Mouse (Mus musculus) liver, postnatal 0 days (tissue): ENCODE measurements around the gene Ndufa6. TPM values are rescaled to one million over a fixed set of nuclear protein-coding genes. Genes with fewer than 3 reads are reported as not detected.

Source experiments
- ATAC-seq: fragments of 200-750 bp; cut with Nextera tagmentation; 2 replicates; pipeline ENCODE4 v1.8.0; 2017; ENCODE audit warnings: mild to moderate bottlenecking, moderate library complexity
- DNase-seq: peaks from one replicate; pipeline ENCODE4 v3.0.0-alpha.2; 2016
- H3K27ac ChIP-seq: fragments of 300-500 bp; sonication (generic); 2 replicates; pipeline ENCODE4 v1.5.1; 2014; ENCODE audit warnings: antibody characterized with exemption, moderate library complexity, mild to moderate bottlenecking, low read depth
- H3K27me3 ChIP-seq: fragments of 300-500 bp; sonication (generic); 2 replicates; pipeline ENCODE4 v1.6.1; 2014; ENCODE audit warnings: low read length, control low read depth, mixed read lengths; ENCODE audit not compliant: insufficient read depth
- H3K36me3 ChIP-seq: fragments of 300-500 bp; sonication (generic); replicated peaks from 2 replicates; pipeline ENCODE4 v1.6.1; 2014; ENCODE audit warnings: mild to moderate bottlenecking, control low read depth, low read length, moderate library complexity, mixed read lengths; ENCODE audit not compliant: insufficient read depth
- H3K4me1 ChIP-seq: fragments of 300-500 bp; sonication (generic); 2 replicates; pipeline ENCODE4 v1.6.1; 2014; ENCODE audit warnings: antibody characterized with exemption, mild to moderate bottlenecking, control low read depth; ENCODE audit not compliant: insufficient read depth
- H3K4me2 ChIP-seq: fragments of 300-500 bp; sonication (generic); 2 replicates; pipeline ENCODE4 v1.6.1; 2014; ENCODE audit warnings: low read depth, mild to moderate bottlenecking, low read length, moderate library complexity, mixed read lengths
- H3K4me3 ChIP-seq: fragments of 300-500 bp; sonication (generic); 2 replicates; pipeline ENCODE4 v1.5.1; 2014; ENCODE audit warnings: low read depth, low read length
- H3K9ac ChIP-seq: fragments of 300-500 bp; sonication (generic); replicated peaks from 2 replicates; pipeline ENCODE4 v1.6.1; 2014; ENCODE audit warnings: mild to moderate bottlenecking, moderate library complexity
- H3K9me3 ChIP-seq: fragments of 300-500 bp; sonication (generic); 2 replicates; pipeline ENCODE4 v1.6.1; 2016; ENCODE audit warnings: mild to moderate bottlenecking, control low read depth, low read length, mixed read lengths
- CTCF ChIP-seq: sonication (generic); IDR thresholded peaks from 2 replicates; pipeline ENCODE4 v1.5.1; 2016; ENCODE audit warnings: antibody characterized with exemption, low read depth
- EP300 ChIP-seq: IDR thresholded peaks from 2 replicates; pipeline ENCODE4 v1.6.1; 2016; ENCODE audit warnings: antibody characterized with exemption, low read depth, mild to moderate bottlenecking
- WGBS: fragments of 180-500 bp; shearing (Covaris S2); extraction: QIAGEN DNeasy Blood & Tissue Kit; methylation state at CpG from one replicate; pipeline ENCODE4 v1.1.7; 2014; ENCODE audit not compliant: insufficient replicate concordance; 5-methylcytosine and 5-hydroxymethylcytosine counted together
- polyA plus RNA-seq: library from polyadenylated mRNA; unstranded; fragments of >200 nt; fragmentation: Nextera tagmentation; extraction: Ambion mirVana; gene quantifications from 2 replicates; pipeline ENCODE4 v1.2.1, GENCODE M21; 2015

Ndufa6 gene
- polyA plus RNA-seq, 1 experiment from 2014 or later = 642 TPM

DNA sequence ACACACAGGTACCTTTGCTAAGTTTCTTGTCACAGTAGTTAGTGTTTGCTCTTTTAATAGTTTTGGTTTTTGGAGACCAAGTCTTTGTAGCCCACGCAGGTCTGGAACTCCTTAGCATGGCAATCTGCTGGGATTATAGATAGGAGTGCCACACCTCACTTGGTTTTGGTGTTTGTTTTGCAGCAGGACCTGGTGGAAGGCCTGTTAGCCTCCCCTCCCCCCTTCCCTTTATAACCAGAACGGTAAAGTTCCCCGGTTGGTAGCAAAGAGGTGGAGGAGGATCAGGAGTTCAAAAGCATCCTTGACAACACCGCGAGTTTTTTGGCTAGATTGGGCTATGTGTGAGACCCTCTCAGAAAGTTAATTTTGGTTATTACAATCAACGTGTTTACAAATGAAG, 9.2 kb downstream of the Ndufa6 start:
- no peak for TF ChIP-seq CTCF
- no peak for TF ChIP-seq EP300
- Histone ChIP-seq H3K27me3 (no peaks in the 10 kb centered on the region), H3K9me3 (no peaks in the 10 kb centered on the region), H3K4me3 (0 out of 2 replicates have a peak overlapping the region, but pooled peaks have one; percentile 0), H3K4me2 (peak overlapping the region; percentile 76), H3K27ac (peak overlapping the region; percentile 99), H3K36me3 (peaks cover 32% of the 10 kb centered on the region), H3K4me1 (peaks cover 75% of the 10 kb centered on the region), H3K9ac (peak overlapping the region; percentile 43)
- DNase-seq (no peak), ATAC-seq (no peak)
- WGBS = 61% methylated on average over 6 of the region's 6 CpGs

DNA sequence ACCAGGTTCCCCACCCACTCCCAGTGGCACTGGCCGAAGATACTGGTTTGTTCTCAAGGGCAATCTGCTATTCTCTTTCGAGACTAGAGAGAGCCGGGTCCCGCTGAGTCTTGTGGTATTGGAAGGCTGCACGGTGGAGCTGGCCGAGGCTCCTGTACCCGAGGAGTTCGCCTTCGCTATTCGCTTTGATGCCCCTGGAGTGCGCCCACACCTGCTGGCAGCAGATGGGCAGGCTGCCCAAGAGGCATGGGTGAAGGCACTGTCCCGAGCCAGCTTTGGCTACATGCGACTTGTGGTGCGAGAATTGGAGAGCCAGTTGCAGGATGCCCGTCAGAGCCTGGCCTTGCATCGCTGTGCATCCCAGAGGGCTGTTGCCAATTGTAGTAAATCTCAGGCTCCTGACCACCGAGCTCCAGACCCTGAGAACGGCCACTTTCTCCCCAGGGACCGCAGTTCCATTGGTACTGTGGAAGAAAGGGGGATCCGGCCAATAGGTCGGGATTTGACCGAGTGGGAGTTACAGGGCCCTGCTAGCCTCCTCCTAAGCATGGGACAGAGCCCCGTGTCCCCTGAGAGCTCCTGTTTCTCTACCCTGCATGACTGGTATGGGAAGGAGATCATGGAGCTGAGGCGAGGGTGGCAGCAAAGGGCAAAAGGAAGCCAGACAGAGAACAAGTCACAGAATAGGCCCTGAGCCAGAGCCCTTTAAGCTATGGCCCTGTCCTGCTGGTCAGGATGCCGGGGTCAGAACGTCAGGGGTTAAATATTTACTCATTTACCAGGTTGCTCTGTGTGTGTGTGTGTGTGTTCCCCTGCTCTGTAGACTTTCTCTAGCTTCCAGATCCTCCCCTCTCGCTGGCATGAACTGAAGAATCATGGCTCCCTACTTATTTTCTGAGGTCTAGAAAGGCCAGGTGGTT, 10.5 kb downstream of the Ndufa6 start:
- peaks cover 83% of the 10 kb centered on the region for H3K4me1 ChIP-seq
- H3K4me2 ChIP-seq = peak overlapping the region; percentile 76
- no peaks in the 10 kb centered on the region for H3K9me3 ChIP-seq
- H3K27me3 ChIP-seq = no peaks in the 10 kb centered on the region
- H3K9ac ChIP-seq = peak overlapping the region; percentile 81
- peaks cover 19% of the 10 kb centered on the region for H3K36me3 ChIP-seq
- TF ChIP-seq EP300 = no peak
- no peak for TF ChIP-seq CTCF
- ATAC-seq (no peak), DNase-seq (peak; percentile 37)
- 78% methylated on average over 27 of the region's 27 CpGs for WGBS
- H3K27ac ChIP-seq = peak overlapping the region; percentile 99
- peak overlapping the region; percentile 9; the same call in 1 of the 2 replicates for H3K4me3 ChIP-seq

DNA sequence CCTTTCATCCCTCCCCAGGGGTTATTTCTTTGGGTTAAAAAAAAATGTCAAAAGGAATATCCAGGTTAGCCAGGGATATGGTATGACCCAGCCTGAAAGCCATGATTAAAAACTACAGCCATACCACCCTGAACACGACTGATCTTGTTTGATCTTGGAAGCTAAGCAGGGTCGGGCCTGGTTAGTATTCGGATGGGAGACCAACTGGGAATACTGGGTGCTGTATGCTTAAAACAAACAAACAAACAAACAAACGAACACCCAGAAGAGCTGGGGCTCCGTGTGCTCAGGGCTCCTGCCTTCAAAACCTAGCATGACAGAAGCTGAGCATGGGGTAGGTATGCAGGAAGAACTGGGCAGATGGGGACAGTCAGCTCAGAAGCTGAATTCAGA, 11.6 kb downstream of the Ndufa6 start:
- H3K9me3 ChIP-seq = no peaks in the 10 kb centered on the region
- H3K36me3 ChIP-seq = peaks cover 11% of the 10 kb centered on the region
- peak overlapping the region; percentile 81 for H3K9ac ChIP-seq
- DNase-seq (no peak), ATAC-seq (no peak)
- TF ChIP-seq CTCF (no peak), EP300 (no peak)
- H3K4me2 ChIP-seq = peak overlapping the region; percentile 76
- peak overlapping the region; percentile 59 for H3K4me3 ChIP-seq
- H3K27me3 ChIP-seq = no peaks in the 10 kb centered on the region
- 57% methylated on average over 5 of the region's 5 CpGs for WGBS
- H3K27ac ChIP-seq = peak overlapping the region; percentile 99
- peaks cover 78% of the 10 kb centered on the region for H3K4me1 ChIP-seq

DNA sequence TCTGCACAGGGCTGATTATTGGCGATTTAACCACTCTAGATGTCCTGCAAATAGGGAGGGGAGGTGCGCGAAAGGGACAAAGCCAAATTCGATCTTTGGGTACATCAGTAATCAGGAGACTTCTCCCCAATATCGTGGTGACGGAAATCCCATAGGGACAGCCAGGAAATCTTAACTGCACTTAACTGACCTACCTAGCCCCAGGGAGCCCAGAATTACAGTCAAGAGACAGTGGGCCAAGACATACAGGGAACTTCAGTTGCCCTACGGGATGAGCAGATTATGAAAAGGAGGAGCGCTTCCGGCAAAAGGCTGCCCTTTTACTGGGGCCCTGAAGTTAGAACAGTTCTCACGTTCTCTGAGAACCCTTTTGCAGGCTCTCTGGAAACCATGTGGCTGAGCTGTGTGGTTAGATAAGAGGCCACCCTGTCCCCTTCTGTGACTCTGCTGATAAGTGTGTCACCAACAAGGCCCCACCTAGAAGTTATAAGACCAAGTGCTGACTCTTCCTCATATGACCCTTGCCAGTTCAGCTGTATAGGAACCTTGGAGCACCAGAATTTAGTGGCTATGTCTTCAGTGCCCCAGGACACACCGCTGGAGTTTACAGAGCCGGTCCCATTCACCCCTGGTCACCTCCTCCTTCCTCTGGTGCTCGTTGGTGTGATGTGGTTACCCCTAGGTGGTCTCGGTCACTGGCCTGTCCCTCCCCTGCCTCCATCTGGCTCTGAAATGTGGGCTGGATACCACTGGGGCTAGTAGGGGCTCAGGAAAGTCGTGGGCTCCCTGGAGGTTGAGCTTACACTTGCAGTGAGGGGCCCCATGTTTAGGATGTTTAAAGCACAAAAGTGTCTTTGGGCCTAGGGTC, 12.2 kb downstream of the Ndufa6 start:
- no peaks in the 10 kb centered on the region for H3K27me3 ChIP-seq
- 16% methylated on average over 15 of the region's 15 CpGs for WGBS
- peak overlapping the region; percentile 81 for H3K9ac ChIP-seq
- ATAC-seq (peak; percentile 54), DNase-seq (peak; percentile 74)
- peak overlapping the region; percentile 59 for H3K4me3 ChIP-seq
- H3K4me2 ChIP-seq = peak overlapping the region; percentile 76
- TF ChIP-seq EP300 = peak; percentile 98
- no peak for TF ChIP-seq CTCF
- H3K27ac ChIP-seq = peak overlapping the region; percentile 99
- no peaks in the 10 kb centered on the region for H3K9me3 ChIP-seq
- H3K36me3 ChIP-seq = peaks cover 12% of the 10 kb centered on the region
- H3K4me1 ChIP-seq = peaks cover 78% of the 10 kb centered on the region

DNA sequence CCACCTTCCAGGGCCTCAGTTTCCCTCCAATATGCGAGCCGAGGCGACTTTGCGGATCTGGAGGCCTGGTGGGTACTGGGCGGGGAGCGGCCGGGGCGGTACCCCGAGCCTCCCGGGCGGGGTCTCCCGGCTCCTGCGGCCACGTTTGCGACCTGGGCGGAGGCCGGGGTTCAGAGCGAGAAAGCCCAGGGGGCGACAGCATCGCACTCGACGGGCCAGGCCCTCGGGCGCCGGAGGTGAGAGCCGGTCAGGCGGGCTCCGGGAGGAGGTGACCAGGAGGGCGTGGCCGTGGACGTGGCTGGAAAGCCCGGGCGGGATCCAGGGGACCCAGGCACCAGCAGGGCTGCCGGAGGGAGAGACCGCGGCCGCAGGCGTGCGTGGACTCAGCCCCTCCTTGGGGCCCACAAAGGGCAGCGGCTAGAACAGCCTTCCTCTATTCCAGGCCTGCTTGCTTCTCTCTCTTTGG, 13.1 kb downstream of the Ndufa6 start:
- peak; percentile 23; the same call in 1 of the 2 replicates for TF ChIP-seq CTCF
- no peak for TF ChIP-seq EP300
- ATAC-seq (peak; percentile 3), DNase-seq (peak; percentile 83)
- Histone ChIP-seq H3K4me3 (peak overlapping the region; percentile 59), H3K9me3 (no peaks in the 10 kb centered on the region), H3K27me3 (no peaks in the 10 kb centered on the region), H3K36me3 (peaks cover 20% of the 10 kb centered on the region), H3K9ac (peak overlapping the region; percentile 81), H3K4me1 (peaks cover 77% of the 10 kb centered on the region), H3K4me2 (peak overlapping the region; percentile 76), H3K27ac (peak overlapping the region; percentile 99)
- under 1% methylated on average over 36 of the region's 40 CpGs for WGBS
